Mouse (Mus musculus) mouse trophoblast stem cell (cell line): ENCODE results near the gene Zfp326.

Source experiments
- in situ Hi-C, 2 experiments: fragments of 300-500 bp; cut with MseI, MboI; formaldehyde crosslinking; loops; 2 replicates in 1 of 2; 3 replicates in 1 of 2; pipeline ENCODE4 v1.15.1; 2025

Gene Zfp326

DNA sequence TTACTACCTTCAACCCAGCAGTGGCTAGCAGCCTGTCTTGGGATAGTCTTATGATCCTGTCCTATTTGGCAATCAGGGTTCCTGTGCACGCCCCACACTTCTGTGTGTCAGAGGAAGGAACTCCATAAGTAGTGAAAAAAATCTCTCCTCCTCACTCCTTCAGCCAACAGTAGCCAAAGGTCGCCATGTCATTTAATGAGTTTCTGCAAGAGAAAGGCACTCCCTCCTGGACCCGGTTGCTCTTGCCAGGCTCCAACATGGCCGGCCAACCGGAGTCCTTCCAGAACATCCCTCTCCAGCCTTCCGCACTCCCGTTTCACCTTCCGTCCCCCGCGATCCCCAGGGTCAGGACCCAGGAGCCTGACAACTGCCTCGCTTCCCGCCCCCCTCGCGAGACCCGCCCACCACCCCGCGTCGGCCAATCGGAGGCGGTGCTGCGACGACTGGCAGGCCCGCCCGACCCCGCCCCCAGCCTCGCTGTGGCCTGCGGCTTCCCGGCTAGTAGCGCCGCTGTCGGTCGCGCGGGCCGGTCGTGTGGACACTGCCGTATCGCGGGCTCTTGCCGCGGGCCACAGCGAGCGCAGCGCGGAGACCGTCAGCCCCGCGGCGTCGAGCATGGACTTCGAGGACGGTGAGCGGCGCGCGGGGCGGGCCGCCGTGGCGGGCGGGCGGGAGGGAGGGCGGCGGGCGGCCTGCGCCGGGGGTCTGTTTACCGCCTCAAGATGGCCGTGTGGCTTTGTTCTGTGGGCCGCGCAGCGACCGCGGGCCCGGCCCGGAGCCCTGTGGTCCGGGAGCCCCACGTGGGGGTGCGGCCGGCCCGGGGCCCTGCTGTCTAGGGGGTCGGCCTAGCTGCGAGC, at the start of gene Zfp326:
Gene Zfp326, plus strand, starts transcription at position 498 of the 857 bp plus-strand sequence.
- in situ Hi-C loops: loop anchor here in 1 of 2 experiments (10.0 kb wide), 2 partner anchors 191 to 471 kb away; no protein-coding TSS in a partner anchor

DNA sequence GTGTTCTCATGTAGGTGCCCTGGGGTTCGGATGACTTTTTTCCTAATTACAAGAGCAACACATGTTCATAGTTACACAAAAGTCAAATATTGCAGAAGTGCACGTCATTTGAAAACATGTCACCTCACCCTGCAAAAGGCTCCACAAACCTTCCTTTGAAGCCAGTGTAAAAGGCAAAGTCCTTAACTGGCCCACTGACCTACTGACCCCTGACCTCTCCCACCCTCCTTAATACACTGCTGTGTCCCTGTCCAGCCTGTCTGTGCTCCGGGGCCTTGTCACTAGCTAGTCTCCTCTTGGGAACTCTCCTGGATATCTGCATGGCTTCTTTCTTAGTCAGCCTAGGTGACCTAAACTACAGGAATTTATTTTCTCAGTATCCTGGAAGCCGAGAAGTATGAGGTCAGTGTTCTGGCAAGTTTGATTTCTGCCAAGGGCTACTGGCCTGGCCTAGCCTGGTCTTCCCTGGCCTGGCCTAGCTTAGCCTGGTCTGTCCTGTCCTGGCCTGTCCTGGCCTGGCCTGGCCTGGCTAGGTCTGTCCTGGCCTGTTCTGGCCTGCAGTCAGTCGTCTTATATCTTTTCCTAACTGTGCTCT, 49.4 kb upstream of the Zfp326 start:
- in situ Hi-C loops: no loop called here

DNA sequence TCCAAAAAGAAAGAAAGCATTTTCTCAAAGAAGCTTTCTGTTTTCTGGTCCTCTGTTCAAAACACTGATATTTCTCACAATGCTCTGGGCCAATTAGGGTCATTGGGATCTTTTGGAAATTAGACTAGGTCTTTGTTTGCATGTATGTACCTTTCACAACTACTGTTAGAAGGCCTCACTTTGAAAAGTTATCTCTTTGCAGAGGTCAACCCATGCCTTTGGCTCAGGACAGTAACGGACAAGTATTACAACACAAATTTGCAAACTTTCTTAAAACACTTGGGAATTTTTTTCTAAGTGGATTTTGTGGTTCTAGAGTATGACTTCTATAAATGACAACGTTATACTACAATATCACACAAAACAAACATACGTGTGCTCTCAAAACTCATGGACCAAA, 48.3 kb upstream of the Zfp326 start:
- in situ Hi-C loops: no loop called here

DNA sequence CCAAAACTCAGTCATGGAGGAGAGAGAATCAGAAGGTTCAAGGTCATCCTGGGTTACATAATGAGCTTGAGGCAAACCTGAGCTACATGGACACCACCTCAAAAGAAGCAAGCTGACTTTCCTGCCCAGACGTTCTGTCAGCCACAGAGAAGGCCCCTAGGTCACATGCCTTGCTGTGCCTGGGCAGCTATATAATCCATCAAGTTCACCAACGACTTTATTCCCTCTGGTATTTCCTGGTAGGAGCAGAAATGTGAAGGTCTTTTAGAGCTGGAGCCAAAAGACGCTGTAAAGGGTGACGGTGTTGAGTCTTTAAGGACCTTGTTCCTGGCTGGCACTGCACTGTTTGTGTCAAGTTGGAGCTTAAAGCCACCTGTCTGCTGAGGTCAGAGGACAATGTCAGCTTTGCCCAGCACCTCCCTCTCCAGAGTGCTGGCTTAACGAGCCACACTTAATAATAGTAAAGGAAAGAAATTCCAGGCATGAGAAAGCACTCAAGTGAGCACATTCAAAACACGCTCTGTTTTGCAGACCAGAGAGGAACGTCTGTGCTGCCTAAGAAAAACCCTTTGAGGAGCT, 47.3 kb upstream of the Zfp326 start:
- in situ Hi-C loops: no loop called here

DNA sequence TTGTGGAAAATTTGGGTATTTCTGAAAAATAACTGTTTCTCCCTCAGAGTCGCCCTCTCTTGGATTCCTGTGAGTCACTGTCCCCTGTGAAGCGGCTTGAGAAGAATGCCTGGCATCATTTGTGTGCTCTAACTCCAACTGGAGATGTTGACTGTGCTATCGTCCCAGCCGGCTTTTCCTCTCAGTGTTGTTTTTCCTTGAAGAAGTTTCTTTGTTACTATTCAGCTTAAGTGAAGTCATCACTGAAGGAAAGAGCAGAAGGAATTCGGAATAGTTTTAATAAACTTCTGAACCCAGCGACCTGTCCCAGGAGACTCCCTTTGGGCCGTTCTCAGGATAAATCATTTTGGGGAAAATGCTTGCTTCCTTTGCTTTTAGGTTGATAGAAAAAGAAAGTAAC, 44.2 kb upstream of the Zfp326 start:
- in situ Hi-C loops: no loop called here

DNA sequence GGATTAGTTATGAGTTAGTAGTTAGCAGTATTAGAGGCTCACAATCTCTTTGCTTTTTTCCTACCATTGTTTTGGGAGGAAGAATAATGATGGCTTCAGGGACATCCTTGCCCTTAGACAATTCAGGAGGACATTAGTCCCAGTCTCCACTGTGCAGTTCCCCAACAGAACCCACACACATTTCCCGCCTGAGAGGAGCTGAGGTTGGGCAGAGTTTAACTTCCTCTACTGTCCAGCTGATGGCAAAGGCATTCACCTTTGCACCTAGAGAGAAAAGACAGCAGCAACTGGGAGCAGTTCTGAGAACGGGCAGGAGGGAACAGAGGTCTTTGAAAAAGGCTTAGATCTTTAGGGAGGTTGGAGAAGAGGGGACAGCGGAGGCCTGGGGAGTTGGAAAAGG, 42.4 kb upstream of the Zfp326 start:
- in situ Hi-C loops: no loop called here

DNA sequence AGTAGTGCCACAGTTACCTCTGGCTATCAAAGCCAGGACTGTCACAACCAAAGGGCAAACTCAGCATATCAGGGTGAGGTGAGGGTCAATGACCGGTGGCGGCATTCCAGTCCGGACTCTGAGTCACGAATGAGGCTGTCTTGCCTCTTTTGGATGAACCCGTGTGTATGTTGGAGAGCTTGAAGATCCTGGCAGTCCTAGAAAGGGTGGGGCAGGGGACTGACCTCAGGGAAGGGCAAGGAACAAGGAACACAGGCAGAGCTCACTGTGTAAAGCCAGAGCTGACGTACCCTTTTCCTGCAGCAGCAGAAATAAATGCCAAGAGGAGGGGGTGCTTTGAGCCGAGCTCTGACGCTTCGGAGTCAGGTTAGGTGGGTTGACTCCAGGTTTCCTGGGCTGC, 40.4 kb upstream of the Zfp326 start:
- in situ Hi-C loops: no loop called here

DNA sequence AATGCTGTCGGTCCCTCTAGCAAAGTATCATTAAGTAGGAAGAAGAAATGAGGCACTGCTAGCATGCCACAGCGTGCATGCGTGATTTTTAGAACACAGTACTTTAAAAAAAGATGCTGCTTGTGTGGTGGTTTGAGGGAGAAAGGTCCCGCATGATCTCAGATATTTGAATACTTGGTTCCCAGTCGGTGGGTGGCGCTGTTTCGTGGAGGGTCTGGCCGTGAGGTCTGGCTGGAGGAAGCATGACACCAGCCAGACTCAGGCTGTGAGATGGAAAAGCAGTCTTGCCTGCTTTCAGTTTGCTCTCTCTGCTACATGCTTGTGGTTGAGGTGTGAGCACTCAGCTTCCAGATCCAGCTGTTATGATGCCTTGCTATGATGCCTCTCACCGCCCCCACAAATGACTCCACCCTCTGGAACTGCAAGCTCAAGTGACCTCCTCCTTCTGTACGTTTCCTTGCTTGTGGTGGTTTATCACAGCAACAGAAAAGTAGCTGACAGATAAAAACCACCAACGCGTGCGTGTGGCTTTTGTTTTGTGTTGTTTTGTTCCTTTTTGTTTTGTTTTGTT, 36.5 kb upstream of the Zfp326 start:
- in situ Hi-C loops: no loop called here

DNA sequence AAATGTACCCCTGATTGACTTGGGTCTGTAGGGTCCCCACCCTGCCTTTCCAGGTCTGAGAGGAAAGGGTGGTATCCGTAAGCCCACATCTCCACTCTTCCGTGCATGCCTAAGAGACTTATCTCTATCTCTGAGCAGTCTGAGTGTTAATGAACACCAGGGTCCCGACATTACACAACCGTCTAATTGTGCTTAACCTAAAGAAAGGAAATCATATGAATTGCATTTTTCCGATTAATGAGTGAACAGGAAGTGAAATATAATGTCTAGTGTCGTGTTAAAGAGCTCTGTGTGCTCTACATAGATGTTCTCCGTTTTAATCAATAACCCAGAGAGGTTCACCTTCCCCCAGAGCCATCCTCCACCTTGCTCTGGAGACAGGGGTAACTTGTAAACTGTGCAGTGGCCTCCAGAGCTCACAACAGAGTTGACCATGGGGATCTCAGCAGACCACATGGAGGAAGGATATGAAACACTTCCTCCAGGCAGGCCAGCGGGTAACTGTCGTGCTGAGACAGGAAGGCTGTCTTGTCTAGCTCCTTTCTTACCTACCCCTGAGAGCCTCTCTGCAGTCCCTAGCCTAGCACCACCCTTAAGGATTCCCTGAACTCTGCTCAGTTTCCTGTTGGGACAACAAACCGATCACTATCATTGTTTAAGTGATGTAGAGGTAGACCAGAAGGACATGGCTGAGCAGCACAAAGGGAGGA, 32.2 kb upstream of the Zfp326 start:
- in situ Hi-C loops: no loop called here

DNA sequence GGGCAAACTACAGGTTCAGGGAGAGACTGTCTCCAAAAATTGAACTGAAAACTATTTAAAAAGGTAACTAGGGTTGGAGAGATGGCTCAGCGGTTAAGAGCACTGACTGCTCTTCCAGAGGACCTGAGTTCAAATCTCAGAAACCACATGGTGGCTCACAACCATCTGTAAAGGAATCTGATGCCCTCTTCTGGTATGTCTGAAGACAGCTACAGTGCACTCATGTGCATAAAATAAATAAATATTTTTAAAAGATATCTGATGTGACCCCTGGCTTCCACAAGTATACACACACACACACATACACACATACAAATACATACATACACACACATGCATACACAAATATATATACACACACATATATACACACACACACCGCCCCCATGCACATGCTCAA, 31.3 kb upstream of the Zfp326 start:
- in situ Hi-C loops: no loop called here

DNA sequence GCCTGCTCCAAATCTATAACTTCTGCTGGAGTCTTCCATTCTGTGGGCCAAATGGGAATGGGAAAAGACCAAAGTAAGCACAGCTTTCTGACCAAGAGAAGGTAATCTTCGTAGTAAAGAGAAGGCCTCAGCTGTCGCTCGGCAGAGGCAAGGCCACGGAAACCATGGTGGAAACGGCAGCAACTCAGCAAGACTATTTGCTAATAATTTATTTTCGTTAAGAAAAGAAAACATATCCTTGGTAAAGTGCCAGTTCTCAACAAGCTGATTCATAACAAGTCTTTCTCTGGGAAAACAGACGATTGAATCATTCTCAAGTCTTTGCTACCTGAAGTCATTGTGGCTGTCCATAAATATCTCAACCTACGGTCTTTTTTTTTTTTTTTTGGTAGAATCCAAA, 28.6 kb upstream of the Zfp326 start:
- in situ Hi-C loops: no loop called here

DNA sequence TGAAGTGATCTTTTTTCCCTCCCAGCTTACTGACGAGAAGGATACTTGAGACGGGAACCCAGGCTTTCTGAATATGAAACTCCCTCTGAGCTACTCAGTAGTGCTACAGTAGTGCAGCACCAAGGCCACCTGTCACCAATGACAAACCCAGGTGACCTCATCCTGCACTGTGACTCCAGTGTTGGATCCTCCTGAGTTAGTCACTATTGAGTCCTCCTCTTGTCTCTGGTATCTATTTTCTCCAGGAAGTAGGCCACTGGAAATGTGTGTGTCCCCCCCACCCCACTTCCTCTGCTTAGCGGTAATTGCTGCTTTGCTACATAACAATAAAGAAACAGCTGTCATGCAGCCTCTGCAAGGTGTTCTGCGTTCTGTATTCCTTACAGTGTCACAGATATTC, 27.1 kb upstream of the Zfp326 start:
- in situ Hi-C loops: no loop called here

DNA sequence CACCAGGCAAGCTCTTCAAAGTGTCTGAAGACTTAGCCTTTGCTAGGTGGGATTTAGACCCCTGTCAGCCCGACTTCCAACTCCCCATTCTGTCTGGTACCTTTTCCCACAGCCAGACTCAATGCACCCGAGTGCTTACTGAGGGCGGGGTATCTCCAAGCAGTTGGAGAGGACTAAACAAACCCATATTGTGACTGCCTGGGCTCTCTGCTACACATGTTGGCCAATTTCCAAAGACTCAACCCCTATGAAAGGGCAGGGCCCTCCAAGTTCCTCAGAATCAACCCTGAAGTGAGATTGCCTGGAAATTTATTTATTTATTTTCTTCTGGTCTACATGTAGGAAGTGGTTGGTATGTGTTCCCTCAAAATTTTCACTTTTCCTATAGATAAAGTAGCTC, 26.7 kb upstream of the Zfp326 start:
- in situ Hi-C loops: no loop called here

DNA sequence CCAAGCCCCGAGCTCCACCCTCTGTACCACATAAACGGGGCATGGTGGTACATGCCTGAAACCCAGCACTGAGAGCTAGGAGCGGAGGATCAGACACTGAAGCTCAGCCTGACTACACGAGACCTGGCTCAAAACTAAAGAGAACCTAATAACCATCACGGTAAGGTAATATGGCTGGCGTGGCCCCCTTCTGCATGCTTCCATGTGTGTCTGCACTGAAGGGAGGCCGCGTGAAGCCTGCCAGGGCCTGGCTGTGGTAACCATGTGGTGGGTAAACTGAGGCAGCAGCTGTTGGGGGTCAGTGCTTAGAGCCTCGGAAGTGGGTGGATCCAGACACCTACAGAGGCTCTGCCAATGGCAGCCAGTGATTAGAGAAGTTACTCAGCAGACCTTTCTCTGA, 23.1 kb upstream of the Zfp326 start:
- in situ Hi-C loops: no loop called here

DNA sequence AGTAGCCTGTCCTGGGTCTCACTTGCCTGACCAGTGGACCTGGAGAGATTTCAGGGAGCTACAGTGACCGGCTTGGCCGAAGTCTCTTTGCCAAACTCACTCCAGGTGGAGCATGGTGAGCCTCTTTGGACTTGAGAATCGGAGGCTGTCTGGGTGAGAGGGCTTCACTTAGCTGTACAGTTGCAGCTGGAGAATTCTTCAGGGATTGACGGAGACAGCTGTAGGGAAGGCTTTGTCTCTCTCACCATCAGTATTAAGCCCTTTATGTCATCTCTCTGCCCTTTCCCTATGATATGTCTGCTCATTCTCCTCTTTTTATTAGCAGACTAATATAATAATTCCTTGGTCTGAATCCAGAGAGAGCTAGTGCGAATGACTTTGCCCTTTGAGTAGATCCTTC, 18.9 kb upstream of the Zfp326 start:
- in situ Hi-C loops: no loop called here

DNA sequence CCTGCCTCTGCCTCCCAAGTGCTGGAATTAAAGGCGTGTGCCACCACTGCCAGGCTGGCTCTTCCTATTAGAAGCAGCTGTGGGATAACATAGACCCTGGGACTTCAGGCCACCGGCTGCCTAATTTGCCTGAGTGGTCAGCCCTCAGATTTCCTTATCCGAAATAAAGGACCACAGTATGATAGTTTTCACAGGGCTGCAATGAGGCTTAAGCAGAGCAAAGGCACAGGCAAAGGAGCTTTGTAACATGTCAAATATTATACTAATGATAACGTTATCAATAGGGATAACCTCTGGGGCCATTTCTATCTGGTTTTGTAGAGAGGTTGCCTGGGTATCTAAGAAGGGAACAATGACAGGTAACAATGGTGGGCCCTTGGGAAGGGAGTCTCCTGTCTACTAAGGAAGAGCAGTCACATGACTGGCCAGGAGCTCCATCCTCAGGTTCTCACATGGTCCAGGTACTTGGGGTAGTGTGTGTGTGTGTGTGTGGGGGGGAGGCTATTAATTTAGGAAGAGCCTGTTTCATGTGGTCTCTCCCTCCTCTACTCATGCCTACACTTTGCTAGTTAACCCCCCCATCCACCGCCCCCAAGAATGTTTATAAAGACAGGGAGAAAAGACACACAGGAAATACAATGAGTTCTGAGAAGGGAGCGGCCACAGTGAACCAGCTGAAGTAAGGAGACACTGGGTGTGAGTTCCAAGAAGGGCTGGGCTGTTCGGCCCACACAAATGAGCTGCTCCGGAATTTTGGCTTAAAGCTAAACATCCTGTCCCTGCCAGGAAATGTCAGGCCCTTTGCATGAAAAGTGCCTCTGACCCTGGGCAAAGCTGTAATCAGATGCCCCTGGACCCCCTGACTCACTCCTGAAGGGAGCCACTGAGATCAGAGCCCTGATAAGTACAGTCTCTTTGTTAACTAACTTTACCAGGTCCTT, 17.3 kb upstream of the Zfp326 start:
- in situ Hi-C loops: no loop called here

DNA sequence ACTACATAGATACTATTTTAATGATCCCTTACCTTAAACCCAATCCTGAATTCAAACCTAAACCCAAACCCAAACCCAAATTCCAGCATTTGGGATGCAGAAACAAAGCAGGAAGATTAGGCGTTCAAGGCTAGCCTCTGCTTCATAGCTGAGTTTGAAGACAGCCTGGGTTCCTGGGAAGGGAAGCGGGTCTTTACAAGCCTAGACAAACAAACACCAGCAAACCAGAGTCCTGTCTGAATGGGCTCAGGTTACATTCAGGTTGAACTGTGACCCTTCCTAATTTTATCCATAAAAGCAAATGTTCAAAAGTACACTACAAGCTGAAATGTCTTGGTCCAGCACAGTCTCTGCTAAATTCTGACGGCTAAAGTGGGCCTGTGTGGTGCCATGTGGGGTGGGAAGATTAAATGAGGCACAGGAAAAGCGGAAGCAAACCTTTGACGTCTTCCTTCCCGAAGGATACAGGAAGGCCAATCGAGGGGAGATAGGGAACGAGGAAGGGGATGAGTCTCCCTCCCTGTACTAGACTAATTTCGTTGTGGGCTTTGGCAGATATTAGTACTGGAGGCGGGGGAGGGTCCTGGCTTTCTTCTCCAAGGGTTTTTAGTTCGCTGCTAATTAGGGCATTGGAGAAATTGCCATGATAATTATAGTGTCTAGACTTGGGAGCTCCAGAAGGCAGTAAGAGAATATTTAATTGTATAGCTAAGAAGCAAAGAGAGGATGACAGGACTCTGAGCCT, 16.5 kb upstream of the Zfp326 start:
- in situ Hi-C loops: no loop called here

DNA sequence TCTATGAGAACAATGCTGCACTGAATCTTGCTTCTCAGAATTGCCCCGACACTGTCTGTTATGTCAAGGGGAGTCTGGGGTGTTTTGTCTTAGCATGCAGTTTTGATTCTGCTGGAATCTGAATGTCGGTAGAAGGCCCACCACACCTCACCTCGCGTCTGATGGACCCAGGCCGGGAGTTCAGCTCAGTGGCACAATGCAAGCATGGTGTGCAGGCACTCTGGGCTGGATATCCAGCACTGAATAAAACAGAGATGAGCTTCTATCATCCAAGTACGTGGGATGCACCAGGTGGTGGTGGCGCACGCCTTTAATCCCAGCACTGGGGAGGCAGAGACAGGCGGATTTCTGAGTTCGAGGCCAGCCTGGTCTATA, 15.9 kb upstream of the Zfp326 start:
- in situ Hi-C loops: no loop called here

DNA sequence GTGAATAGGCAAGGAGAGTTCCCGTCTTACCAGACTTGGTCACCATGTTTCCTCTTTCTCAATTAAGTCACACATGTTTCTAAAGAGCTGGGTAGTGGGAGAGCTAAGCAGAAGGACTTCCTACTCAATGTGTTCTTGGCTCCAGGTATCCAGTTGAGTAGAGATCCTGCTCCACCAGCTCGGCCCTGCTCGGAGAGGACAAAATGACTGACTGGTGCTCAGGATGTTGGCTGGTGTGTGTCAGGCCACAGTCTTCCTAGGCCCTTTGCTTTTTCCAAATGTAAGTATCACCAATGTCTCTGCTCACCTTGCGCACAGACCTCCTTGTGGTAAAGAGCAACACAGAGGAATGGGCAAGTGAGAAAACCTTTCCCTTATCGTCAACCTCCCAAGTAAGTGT, 14.7 kb upstream of the Zfp326 start:
- in situ Hi-C loops: no loop called here

DNA sequence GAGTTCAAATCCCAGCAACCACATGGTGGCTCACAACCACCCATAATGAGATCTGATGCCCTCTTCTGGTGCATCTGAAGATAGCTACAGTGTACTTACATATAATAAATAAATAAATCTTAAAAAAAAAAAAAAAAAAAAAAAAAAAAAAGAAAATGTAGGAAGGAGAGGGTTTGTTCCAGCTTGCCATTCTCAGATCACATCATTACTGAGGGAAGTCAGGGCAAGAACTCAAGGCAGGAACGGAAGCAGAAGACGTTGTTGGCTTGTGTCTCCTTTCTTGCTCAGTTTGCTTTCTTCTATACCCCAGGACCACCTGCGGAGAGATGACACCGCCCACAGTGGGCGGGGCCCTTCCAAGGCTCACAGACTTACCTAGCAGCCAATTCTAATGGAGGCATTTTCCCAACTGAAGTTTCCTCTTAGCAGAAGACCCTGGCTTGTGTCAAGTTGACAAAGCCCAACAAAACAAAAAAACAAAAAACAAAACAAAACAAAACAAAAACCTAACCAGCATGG, 11.2 kb upstream of the Zfp326 start:
- in situ Hi-C loops: loop anchor here in 1 of 2 experiments (5.0 kb wide), 1 partner anchor 178 kb away; no protein-coding TSS in a partner anchor
